ENCODE assay signal across 18 mouse cellular contexts in genomic region chr19:55580152-55580551, GRCm38 (mm10).
DNase-seq lines count a peak whose midpoint lies in the region; ATAC-seq and TF ChIP-seq lines count a peak whose summit lies in the region.
"Had no signal": no experiment of that assay in that cellular context is flagged by ENCODE, and none has a peak within 500 bp of the region (broad histone marks: within the 10 kb centered on the region; RNA-seq: fewer than 3 reads in every experiment).

No protein-coding gene starts in this region.

- no peak overlapping the region for H3K4me2 ChIP-seq in kidney, embryonic 14.5 days (replicated peaks; ENCODE audit: low read depth, low read length)
- H3K4me2 ChIP-seq: embryonic facial prominence, embryonic 12.5 days; forebrain, embryonic 15.5 days; hindbrain, embryonic 13.5 days had no signal

- no peak overlapping the region for H3K4me3 ChIP-seq in kidney, adult 2 months (ENCODE audit: insufficient read depth, low read depth, low read length)
- no peak overlapping the region for H3K4me3 ChIP-seq in kidney, embryonic 14.5 days (ENCODE audit: low read length)
- H3K4me3 ChIP-seq in hindbrain, embryonic 10.5 days, result no peak overlapping the region
- H3K4me3 ChIP-seq: embryonic facial prominence, embryonic 12.5 days; forebrain, embryonic 15.5 days; hindbrain, embryonic 13.5 days had no signal

- no peak for TF ChIP-seq CTCF in kidney, adult 2 months (conservative IDR thresholded peaks at IDR 0.05; ENCODE audit: insufficient read depth, insufficient read length, low read depth, low read length)

- no peak for ATAC-seq in kidney, embryonic 14.5 days (ENCODE audit: low FRiP score, low TSS enrichment)
- ATAC-seq: forebrain, embryonic 15.5 days; hindbrain, postnatal 0 days had no signal

- no peak for TF ChIP-seq POLR2A in kidney, adult 2 months (IDR thresholded peaks at IDR 0.05; ENCODE audit: low read depth, low read length)

- H3K27me3 ChIP-seq in kidney, adult 2 months (replicated peaks; ENCODE audit: control insufficient read depth, insufficient read depth, low read length), result no peaks in the 10 kb centered on the region
- H3K27me3 ChIP-seq in kidney, embryonic 14.5 days (ENCODE audit: control insufficient read depth, insufficient read depth, low read length), result no peaks in the 10 kb centered on the region
- peaks cover 25% of the 10 kb centered on the region for H3K27me3 ChIP-seq in hindbrain, embryonic 10.5 days (ENCODE audit: insufficient read depth, poor library complexity, severe bottlenecking)
- H3K27me3 ChIP-seq: embryonic facial prominence, embryonic 12.5 days; forebrain, embryonic 15.5 days had no signal

- WGBS in kidney, adult 2 months, result 34% methylated on average over 8 of the region's 8 CpGs
- 69% methylated on average over 8 of the region's 8 CpGs for WGBS in kidney, embryonic 14.5 days
- WGBS in hindbrain, embryonic 10.5 days, result 93% methylated on average over 8 of the region's 8 CpGs

- peak overlapping the region; percentile 93 for H3K27ac ChIP-seq in kidney, adult 2 months (ENCODE audit: insufficient read depth, low read depth, low read length)
- H3K27ac ChIP-seq in kidney, embryonic 14.5 days (ENCODE audit: low read depth, low read length), result peak overlapping the region; percentile 6; the same call in 1 of the 2 replicates
- H3K27ac ChIP-seq in hindbrain, embryonic 10.5 days, result no peak overlapping the region
- H3K27ac ChIP-seq: embryonic facial prominence, embryonic 12.5 days; forebrain, embryonic 15.5 days; hindbrain, embryonic 13.5 days; hindbrain, postnatal 0 days had no signal

- no peaks in the 10 kb centered on the region for H3K36me3 ChIP-seq in kidney, adult 2 months (ENCODE audit: control insufficient read depth, insufficient read depth, low read length)
- H3K36me3 ChIP-seq in kidney, embryonic 14.5 days (ENCODE audit: control insufficient read depth, insufficient read depth, low read length), result no peaks in the 10 kb centered on the region
- no peaks in the 10 kb centered on the region for H3K36me3 ChIP-seq in hindbrain, embryonic 10.5 days
- H3K36me3 ChIP-seq: embryonic facial prominence, embryonic 12.5 days; forebrain, embryonic 15.5 days; hindbrain, embryonic 13.5 days had no signal

- DNase-seq in kidney, adult 2 months, result peak; percentile 94
- DNase-seq in kidney, postnatal 10 days, result peak; percentile 77
- peak; percentile 54 to 76 for DNase-seq in kidney, postnatal 4 days
- no peak for DNase-seq in hindbrain, embryonic 10.5 days (ENCODE audit: low spot score)
- no peak for DNase-seq in gastrocnemius, postnatal 4 days (ENCODE audit: low spot score in 2 of 2)
- no peak for DNase-seq in spleen, postnatal 14 days (ENCODE audit: low spot score in 2 of 2)
- DNase-seq: adrenal gland, adult 8-10 months; adrenal gland, postnatal 36 days; cerebellum, adult 11 months; cerebellum, adult 8-10 months; gastrocnemius, postnatal 14 days; heart, postnatal 10 days; heart, postnatal 4 days had no signal

- H3K9ac ChIP-seq in kidney, embryonic 14.5 days (ENCODE audit: low read depth, low read length), result no peak overlapping the region
- H3K9ac ChIP-seq: embryonic facial prominence, embryonic 12.5 days; forebrain, embryonic 15.5 days; hindbrain, embryonic 13.5 days had no signal

- no peaks in the 10 kb centered on the region for H3K9me3 ChIP-seq in kidney, embryonic 14.5 days (ENCODE audit: control insufficient read depth, low read length)
- no peaks in the 10 kb centered on the region for H3K9me3 ChIP-seq in hindbrain, embryonic 10.5 days
- H3K9me3 ChIP-seq: embryonic facial prominence, embryonic 12.5 days; forebrain, embryonic 15.5 days; hindbrain, embryonic 13.5 days had no signal

- H3K4me1 ChIP-seq in kidney, adult 2 months (ENCODE audit: control insufficient read depth, insufficient read depth, low read length), result peaks cover 14% of the 10 kb centered on the region
- H3K4me1 ChIP-seq in kidney, embryonic 14.5 days (ENCODE audit: control insufficient read depth, insufficient read depth, low read length), result peaks cover 10% of the 10 kb centered on the region
- H3K4me1 ChIP-seq in hindbrain, embryonic 10.5 days (replicated peaks), result peaks cover 30% of the 10 kb centered on the region

Comparison
In these comparisons a context has a peak if more than half of its experiments do, and no peak if none do; other contexts are left out.
1. DNase-seq: peak in kidney, adult 2 months (single experiment), kidney, postnatal 10 days (single experiment) and kidney, postnatal 4 days (2 of 2); none in hindbrain, embryonic 10.5 days (single experiment), gastrocnemius, postnatal 4 days (0 of 2) and spleen, postnatal 14 days (0 of 2).